Mouse (Mus musculus): ENCODE results near the gene Cd28. TPM values are rescaled to one million over a fixed set of nuclear protein-coding genes. Genes with fewer than 3 reads are reported as not detected.

Cd28 gene
- polyA plus RNA-seq, 1 experiment from 2014 or later: 281 TPM

GRCm38 (mm10) chr1:60735908-60736280 lies 19.3 kb downstream of the Cd28 start:
- Histone ChIP-seq H3K27ac (no peak overlapping the region), H3K4me3 (ENCODE audit: inconsistent target) (no peak overlapping the region), H3K79me2 (ENCODE audit: inconsistent target) (no peaks in the 10 kb centered on the region), H3K36me3 (ENCODE audit: inconsistent target) (no peaks in the 10 kb centered on the region)
- WGBS (ENCODE audit: missing documents): 59% methylated on average over 6 of the region's 7 CpGs

GRCm38 (mm10) chr1:60744266-60744665 lies 27.7 kb downstream of the Cd28 start:
- peak overlapping the region; percentile 3; the same call in 1 of the 2 replicates for H3K27ac ChIP-seq
- peaks cover 31% of the 10 kb centered on the region for H3K79me2 ChIP-seq (ENCODE audit: inconsistent target)
- H3K36me3 ChIP-seq (ENCODE audit: inconsistent target): no peaks in the 10 kb centered on the region
- H3K4me3 ChIP-seq (ENCODE audit: inconsistent target): no peak overlapping the region
- WGBS (ENCODE audit: missing documents): 29% methylated on average over 1 of the region's 1 CpGs

- H3K27ac ChIP-seq: peak overlapping the region; percentile 93
- 6% methylated on average over 7 of the region's 7 CpGs for WGBS (ENCODE audit: missing documents)
- peaks cover 12% of the 10 kb centered on the region; the same call in 1 of the 2 replicates for H3K36me3 ChIP-seq (ENCODE audit: inconsistent target)
- H3K79me2 ChIP-seq (ENCODE audit: inconsistent target): peaks cover 45% of the 10 kb centered on the region
- peak overlapping the region; percentile 66; the same call in 1 of the 2 replicates for H3K4me3 ChIP-seq (ENCODE audit: inconsistent target)
Observed at GRCm38 (mm10) chr1:60745664-60746063, 29.1 kb downstream of the Cd28 start.

GRCm38 (mm10) chr1:60746153-60746552 lies 29.6 kb downstream of the Cd28 start:
- Histone ChIP-seq H3K4me3 (ENCODE audit: inconsistent target) (peak overlapping the region; percentile 66), H3K79me2 (ENCODE audit: inconsistent target) (peaks cover 50% of the 10 kb centered on the region), H3K27ac (peak overlapping the region; percentile 93), H3K36me3 (ENCODE audit: inconsistent target) (peaks cover 15% of the 10 kb centered on the region)
- 0% methylated on average over 2 of the region's 2 CpGs for WGBS (ENCODE audit: missing documents)

- H3K27ac ChIP-seq: peak overlapping the region; percentile 93
- WGBS (ENCODE audit: missing documents): 82% methylated on average over 5 of the region's 5 CpGs
- peaks cover 22% of the 10 kb centered on the region for H3K36me3 ChIP-seq (ENCODE audit: inconsistent target)
- peak overlapping the region; percentile 66 for H3K4me3 ChIP-seq (ENCODE audit: inconsistent target)
- peaks cover 57% of the 10 kb centered on the region for H3K79me2 ChIP-seq (ENCODE audit: inconsistent target)
Observed at GRCm38 (mm10) chr1:60746856-60747255, 30.3 kb downstream of the Cd28 start.

GRCm38 (mm10) chr1:60748286-60748685 lies 31.7 kb downstream of the Cd28 start:
- H3K79me2 ChIP-seq (ENCODE audit: inconsistent target): peaks cover 71% of the 10 kb centered on the region
- peaks cover 23% of the 10 kb centered on the region for H3K36me3 ChIP-seq (ENCODE audit: inconsistent target)
- peak overlapping the region; percentile 93 for H3K27ac ChIP-seq
- peak overlapping the region; percentile 66 for H3K4me3 ChIP-seq (ENCODE audit: inconsistent target)
- WGBS (ENCODE audit: missing documents): 78% methylated on average over 1 of the region's 1 CpGs

- 11% methylated on average over 4 of the region's 4 CpGs for WGBS (ENCODE audit: missing documents)
- Histone ChIP-seq H3K27ac (no peak overlapping the region), H3K79me2 (ENCODE audit: inconsistent target) (peaks cover 77% of the 10 kb centered on the region), H3K4me3 (ENCODE audit: inconsistent target) (peak overlapping the region; percentile 66), H3K36me3 (ENCODE audit: inconsistent target) (peaks cover 28% of the 10 kb centered on the region)
Observed at GRCm38 (mm10) chr1:60748936-60749335, 32.3 kb downstream of the Cd28 start.

- 91% methylated on average over 3 of the region's 5 CpGs for WGBS (ENCODE audit: missing documents)
Observed at GRCm38 (mm10) chr1:60749346-60749840, 32.8 kb downstream of the Cd28 start.

GRCm38 (mm10) chr1:60750201-60750765 lies 33.7 kb downstream of the Cd28 start:
- WGBS (ENCODE audit: missing documents): 96% methylated on average over 6 of the region's 6 CpGs
- H3K36me3 ChIP-seq (ENCODE audit: inconsistent target): peaks cover 30% of the 10 kb centered on the region
- no peak overlapping the region for H3K4me3 ChIP-seq (ENCODE audit: inconsistent target)
- peaks cover 91% of the 10 kb centered on the region for H3K79me2 ChIP-seq (ENCODE audit: inconsistent target)
- H3K27ac ChIP-seq: no peak overlapping the region

More at GRCm38 (mm10) chr1:60749346-60749840, 32.8 kb downstream of the Cd28 start:
- Histone ChIP-seq H3K27ac (no peak overlapping the region), H3K79me2 (ENCODE audit: inconsistent target) (peaks cover 82% of the 10 kb centered on the region), H3K36me3 (ENCODE audit: inconsistent target) (peaks cover 30% of the 10 kb centered on the region), H3K4me3 (ENCODE audit: inconsistent target) (peak overlapping the region; percentile 66)

GRCm38 (mm10) chr1:60751011-60751410 lies 34.4 kb downstream of the Cd28 start:
- no peak overlapping the region for H3K4me3 ChIP-seq (ENCODE audit: inconsistent target)
- 98% methylated on average over 4 of the region's 4 CpGs for WGBS (ENCODE audit: missing documents)
- no peak overlapping the region for H3K27ac ChIP-seq
- peaks cover 98% of the 10 kb centered on the region for H3K79me2 ChIP-seq (ENCODE audit: inconsistent target)
- H3K36me3 ChIP-seq (ENCODE audit: inconsistent target): peaks cover 30% of the 10 kb centered on the region

GRCm38 (mm10) chr1:60752986-60753385 lies 36.4 kb downstream of the Cd28 start:
- WGBS (ENCODE audit: missing documents): 94% methylated on average over 1 of the region's 1 CpGs
- Histone ChIP-seq H3K36me3 (ENCODE audit: inconsistent target) (peaks cover 30% of the 10 kb centered on the region), H3K4me3 (ENCODE audit: inconsistent target) (no peak overlapping the region), H3K79me2 (ENCODE audit: inconsistent target) (peaks cover 100% of the 10 kb centered on the region), H3K27ac (no peak overlapping the region)

GRCm38 (mm10) chr1:60753981-60754380 lies 37.4 kb downstream of the Cd28 start:
- no peak overlapping the region for H3K4me3 ChIP-seq (ENCODE audit: inconsistent target)
- H3K36me3 ChIP-seq (ENCODE audit: inconsistent target): peaks cover 31% of the 10 kb centered on the region
- no peak overlapping the region for H3K27ac ChIP-seq
- 94% methylated on average over 11 of the region's 12 CpGs for WGBS (ENCODE audit: missing documents)
- peaks cover 100% of the 10 kb centered on the region for H3K79me2 ChIP-seq (ENCODE audit: inconsistent target)

- peaks cover 100% of the 10 kb centered on the region for H3K79me2 ChIP-seq (ENCODE audit: inconsistent target)
- no peak overlapping the region for H3K27ac ChIP-seq
- 66% methylated on average over 7 of the region's 7 CpGs for WGBS (ENCODE audit: missing documents)
Observed at GRCm38 (mm10) chr1:60755391-60756243, 39.0 kb downstream of the Cd28 start.

GRCm38 (mm10) chr1:60757631-60758030 lies 41.0 kb downstream of the Cd28 start:
- peaks cover 19% of the 10 kb centered on the region; the same call in 1 of the 2 replicates for H3K36me3 ChIP-seq (ENCODE audit: inconsistent target)
- H3K27ac ChIP-seq: no peak overlapping the region
- 100% methylated on average over 2 of the region's 2 CpGs for WGBS (ENCODE audit: missing documents)
- peaks cover 100% of the 10 kb centered on the region for H3K79me2 ChIP-seq (ENCODE audit: inconsistent target)
- H3K4me3 ChIP-seq (ENCODE audit: inconsistent target): no peak overlapping the region

More at GRCm38 (mm10) chr1:60755391-60756243, 39.0 kb downstream of the Cd28 start:
- Histone ChIP-seq H3K4me3 (ENCODE audit: inconsistent target) (no peak overlapping the region), H3K36me3 (ENCODE audit: inconsistent target) (peaks cover 23% of the 10 kb centered on the region)

- WGBS (ENCODE audit: missing documents): 100% methylated on average over 1 of the region's 1 CpGs
- H3K4me3 ChIP-seq (ENCODE audit: inconsistent target): no peak overlapping the region
- H3K36me3 ChIP-seq (ENCODE audit: inconsistent target): peaks cover 24% of the 10 kb centered on the region; the same call in 1 of the 2 replicates
- H3K27ac ChIP-seq: no peak overlapping the region
- H3K79me2 ChIP-seq (ENCODE audit: inconsistent target): peaks cover 100% of the 10 kb centered on the region
Observed at GRCm38 (mm10) chr1:60758226-60758625, 41.6 kb downstream of the Cd28 start.
